Mouse (Mus musculus) cortical plate, adult 2 months (tissue): ENCODE data around the gene Ski.
A peak's percentile ranks its signal among the peaks of the same experiment; 100 is the strongest.

Experiments
- CTCF ChIP-seq: fragments of 200-500 bp; IDR thresholded peaks from 2 replicates; pipeline ENCODE4 v1.5.1; 2011; ENCODE audit warnings: mild to moderate bottlenecking, control low read depth, low read length; ENCODE audit not compliant: insufficient read depth; ENCODE audit errors: extremely low read depth
- POLR2A ChIP-seq: fragments of 200-500 bp; IDR thresholded peaks from 2 replicates; pipeline ENCODE4 v1.6.1; 2011; ENCODE audit warnings: mild to moderate bottlenecking, low read length, control low read depth; ENCODE audit not compliant: insufficient read depth; ENCODE audit errors: extremely low read depth

- TF ChIP-seq CTCF (peak; percentile 47), POLR2A (no peak)
Observed at GRCm38 (mm10) chr4:155129132-155129917, 93.1 kb downstream of the Ski start.
